Mouse (Mus musculus) 3134 (cell line): ENCODE data around the gene BC049352.

Experiments
- DNase-seq: peaks from one replicate; pipeline ENCODE4 v3.0.0-alpha.2; 2011; ENCODE audit warnings: low spot score; ENCODE audit not compliant: insufficient read length; ENCODE audit errors: extremely low read depth

BC049352 gene

GRCm38 (mm10) chr9:45188570-45189563 is 7.1 kb downstream of the BC049352 start:
- DNase-seq = no peak

- DNase-seq = no peak
Observed at GRCm38 (mm10) chr9:45189661-45190174, 7.9 kb downstream of the BC049352 start.

GRCm38 (mm10) chr9:45195468-45195867 is 13.7 kb downstream of the BC049352 start:
- DNase-seq = no peak

- no peak for DNase-seq
Observed at GRCm38 (mm10) chr9:45196125-45196830, 14.5 kb downstream of the BC049352 start.

GRCm38 (mm10) chr9:45197549-45197948 is 15.7 kb downstream of the BC049352 start:
- DNase-seq = no peak

GRCm38 (mm10) chr9:45201319-45201947 is 19.6 kb downstream of the BC049352 start:
- no peak for DNase-seq

GRCm38 (mm10) chr9:45202021-45202798 is 20.4 kb downstream of the BC049352 start:
- no peak for DNase-seq

- DNase-seq = no peak
Observed at GRCm38 (mm10) chr9:45203797-45204410, 22.1 kb downstream of the BC049352 start, which contains the start of gene Tmprss4. TSS of gene Tmprss4 (minus strand) at chr9:45204092.

GRCm38 (mm10) chr9:45205143-45205542 is 23.3 kb downstream of the BC049352 start:
- DNase-seq = no peak

GRCm38 (mm10) chr9:45206121-45206520 is 24.3 kb downstream of the BC049352 start:
- DNase-seq = no peak

GRCm38 (mm10) chr9:45207015-45207743 is 25.4 kb downstream of the BC049352 start:
- no peak for DNase-seq

- no peak for DNase-seq
Observed at GRCm38 (mm10) chr9:45212001-45212400, 30.2 kb downstream of the BC049352 start.

- no peak for DNase-seq
Observed at GRCm38 (mm10) chr9:45215526-45216179, 33.8 kb downstream of the BC049352 start.

- no peak for DNase-seq
Observed at GRCm38 (mm10) chr9:45219644-45220043, 37.8 kb downstream of the BC049352 start.

GRCm38 (mm10) chr9:45221567-45221966 is 39.8 kb downstream of the BC049352 start:
- peak; percentile 10 for DNase-seq

- no peak for DNase-seq
Observed at GRCm38 (mm10) chr9:45229359-45229758, 47.6 kb downstream of the BC049352 start.

GRCm38 (mm10) chr9:45235668-45236227 is 53.9 kb downstream of the BC049352 start:
- no peak for DNase-seq

- no peak for DNase-seq
Observed at GRCm38 (mm10) chr9:45236744-45237143, 54.9 kb downstream of the BC049352 start.
